Mouse (Mus musculus) effector memory CD4-positive, alpha-beta T cell, adult 5 months (primary cell): ENCODE results near the gene Ddx54. TPM values are rescaled to one million over a fixed set of nuclear protein-coding genes. Genes with fewer than 3 reads are reported as not detected.

Experiments used
- polyA plus RNA-seq: library from polyadenylated mRNA; unstranded; fragments of 100-300 nt; shearing (Covaris generic); gene quantifications from one replicate; pipeline ENCODE4 v1.2.1, GENCODE M21; 2017

The Ddx54 gene
- polyA plus RNA-seq: 75.4 TPM

DNA sequence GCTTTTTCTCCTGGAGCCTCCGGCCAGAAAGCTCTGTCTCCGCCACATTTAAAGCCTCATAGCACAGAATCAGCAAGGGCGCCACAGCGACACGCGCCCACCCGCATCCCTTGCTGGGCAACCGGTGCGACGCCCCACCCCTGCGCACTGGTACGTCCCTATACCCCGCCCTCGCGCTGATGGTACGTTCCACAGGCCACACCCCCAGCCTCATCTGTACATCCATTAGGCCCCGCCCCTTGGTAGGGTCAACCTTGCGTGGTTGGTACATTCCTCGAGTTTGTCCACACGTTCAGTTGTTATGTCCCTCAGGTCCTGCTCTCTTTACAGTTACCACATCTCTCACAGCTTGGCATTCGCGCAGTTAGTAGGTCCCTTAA, at the start of gene Ddx54, which contains the start of gene Rita1:
Ddx54 (plus strand) TSS at position 298 of the 380 bp plus-strand sequence.
Rita1 (minus strand) TSS at position 148 of the 380 bp plus-strand sequence.

DNA sequence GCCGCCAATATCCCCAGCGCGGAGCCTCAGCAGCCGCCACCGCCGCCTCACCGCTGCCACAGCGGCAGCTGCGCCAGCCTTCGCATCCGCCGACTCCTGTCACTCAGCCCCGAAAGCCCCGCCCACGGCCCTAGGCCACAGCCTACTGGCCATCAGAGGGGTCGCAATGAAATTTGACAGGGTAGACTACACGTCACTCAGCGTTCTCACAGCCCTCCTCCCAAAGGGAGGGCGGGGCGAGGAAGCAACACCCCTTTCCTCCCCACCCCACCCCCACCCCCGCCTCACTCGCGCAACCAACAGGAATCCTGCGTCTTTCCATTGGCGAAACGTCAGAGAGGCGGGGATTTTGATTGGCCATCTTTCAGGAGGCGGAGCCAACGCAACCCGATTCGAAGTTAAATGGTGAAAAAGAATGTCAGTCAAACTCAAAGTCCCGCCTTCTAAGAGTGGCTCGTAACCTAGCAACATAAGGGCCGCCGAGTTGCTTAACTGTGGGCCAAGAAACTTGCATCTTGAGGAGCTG, 23.9 kb upstream of the Ddx54 start, which contains the start of the genes Tpcn1 and Iqcd:
Tpcn1 (minus strand) TSS at position 105 of the 526 bp plus-strand sequence.
Iqcd (plus strand) TSS at position 448 of the 526 bp plus-strand sequence.

DNA sequence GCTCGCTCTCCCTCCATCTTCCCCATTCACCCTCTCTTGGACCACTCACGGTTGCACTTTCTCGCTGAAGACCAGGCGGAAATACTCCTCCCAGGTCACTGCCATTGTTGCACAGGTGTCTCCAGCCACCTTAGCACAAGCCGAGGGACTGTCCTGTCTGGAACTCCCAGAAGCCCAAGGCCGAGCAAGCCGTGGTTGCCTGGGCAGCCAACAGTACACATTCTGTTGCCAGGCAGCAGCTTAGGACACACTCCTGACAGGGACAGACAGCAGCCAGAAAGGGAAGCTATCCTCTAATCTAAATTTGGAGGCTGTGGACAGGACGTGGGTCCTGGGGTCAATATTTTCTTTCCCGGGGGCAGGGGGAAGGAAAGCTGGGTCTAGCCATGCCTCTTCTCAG, 21.6 kb downstream of the Ddx54 start, which contains the start of gene Cfap73:
Cfap73 (minus strand) TSS at position 105 of the 400 bp plus-strand sequence.

DNA sequence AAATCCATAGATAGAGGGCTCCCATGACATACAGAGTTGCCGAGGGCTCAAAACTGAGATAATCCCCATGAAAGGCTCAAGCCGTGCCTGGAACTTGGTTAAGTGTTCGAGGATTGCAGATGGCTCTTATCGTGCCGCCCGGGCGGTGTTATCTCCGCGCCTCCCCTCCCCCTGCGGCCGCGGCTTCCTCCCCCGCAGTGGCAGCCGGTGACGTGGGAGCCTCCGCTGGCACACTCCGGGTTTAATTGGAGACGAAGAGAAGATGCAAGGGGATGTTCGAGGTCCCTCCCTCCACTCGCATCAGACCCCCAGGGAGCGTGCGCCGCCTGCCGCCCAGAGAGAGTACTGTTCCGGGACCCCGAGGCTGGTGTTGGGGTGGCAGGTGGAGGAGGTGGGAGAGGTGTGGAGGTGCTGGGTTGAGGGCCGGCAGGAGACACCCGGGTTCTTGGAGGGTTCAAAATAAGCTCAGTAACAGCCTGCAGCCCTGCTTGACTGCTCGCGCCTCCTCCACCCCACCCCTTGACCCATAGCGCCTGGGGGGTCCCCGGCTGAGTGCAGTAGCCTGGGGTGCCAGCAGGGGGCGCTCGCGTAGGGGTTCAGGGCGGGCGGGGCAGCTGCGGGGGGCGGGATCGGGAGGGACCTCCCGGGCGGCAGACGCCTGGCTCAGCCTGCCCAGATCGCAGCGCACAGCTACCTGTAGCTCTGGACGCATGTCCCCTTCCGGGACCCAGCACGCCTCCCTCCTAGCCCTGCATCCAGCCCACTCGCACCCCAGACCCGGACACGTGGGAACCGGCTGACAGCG, 36.2 kb downstream of the Ddx54 start, which contains the start of gene Rasal1:
Rasal1 (plus strand) TSS at position 244 of the 805 bp plus-strand sequence.

Other genes starting within 250 kb of the Ddx54 start
- 0.14 TPM for gene Lhx5, start 181.0 kb upstream of the Ddx54 start, polyA plus RNA-seq
- not detected for gene Sdsl, start 139.9 kb upstream of the Ddx54 start, polyA plus RNA-seq
- not detected for gene Sds, start 136.2 kb upstream of the Ddx54 start, polyA plus RNA-seq
- gene Plbd2, start 109.1 kb upstream of the Ddx54 start, polyA plus RNA-seq: 19.7 TPM
- gene Slc8b1, start 101.6 kb upstream of the Ddx54 start, polyA plus RNA-seq: 9.5 TPM
- gene Tpcn1, start 24.1 kb upstream of the Ddx54 start, polyA plus RNA-seq: 4.1 TPM
- 0.35 TPM for gene Iqcd, start 23.7 kb upstream of the Ddx54 start, polyA plus RNA-seq
- 3.3 TPM for gene Rita1, start 150 bp upstream of the Ddx54 start, polyA plus RNA-seq
- gene Cfap73, start 21.5 kb downstream of the Ddx54 start, polyA plus RNA-seq: not detected
- gene Rasal1, start 36.1 kb downstream of the Ddx54 start, polyA plus RNA-seq: 9.0 TPM
- gene Dtx1, start 99.2 kb downstream of the Ddx54 start, polyA plus RNA-seq: 243 TPM
- gene Oas2, start 137.1 kb downstream of the Ddx54 start, polyA plus RNA-seq: 0.76 TPM
- 15.3 TPM for gene Oas3, start 164.9 kb downstream of the Ddx54 start, polyA plus RNA-seq
- not detected for gene Oas1e, start 182.8 kb downstream of the Ddx54 start, polyA plus RNA-seq
- gene Oas1c, start 199.8 kb downstream of the Ddx54 start, polyA plus RNA-seq: 7.7 TPM
- not detected for gene Oas1f, start 234.6 kb downstream of the Ddx54 start, polyA plus RNA-seq
- gene Oas1h, start 248.7 kb downstream of the Ddx54 start, polyA plus RNA-seq: not detected